Mouse (Mus musculus) Patski (cell line): Measurements from ENCODE around the gene Timp2. TPM values are rescaled to one million over a fixed set of nuclear protein-coding genes. Genes with fewer than 3 reads are reported as not detected.

Experiments used
- ATAC-seq: fragments of 100-300 bp; one replicate; pipeline ENCODE4 v1.8.0; 2021
- CTCF ChIA-PET: fragments of 350-600 bp; sonication (Branson Sonifier 250); formaldehyde crosslinking; loops from one replicate; lab custom pipeline; 2022; ENCODE audit warnings: inconsistent platforms; lab: Charles Lee
- POLR2A ChIA-PET: fragments of 350-600 bp; sonication (Branson Sonifier 250); formaldehyde crosslinking; loops from one replicate; lab custom pipeline; 2022; ENCODE audit warnings: antibody characterized with exemption, inconsistent platforms; lab: Charles Lee
- DNase-seq: peaks from one replicate; pipeline ENCODE4 v3.0.0-alpha.2; 2011; ENCODE audit warnings: low read depth, low spot score
- H3K27me3 ChIP-seq: fragments of 371-371 bp; one replicate; pipeline ENCODE4 v1.5.1; 2021
- CTCF ChIP-seq: fragments of 100-300 bp; IDR thresholded peaks from one replicate; pipeline ENCODE4 v1.5.1; 2021
- in situ Hi-C: fragments of 300-500 bp; cut with MboI; formaldehyde crosslinking; loops from 3 replicates; pipeline ENCODE4 v1.11.1; 2018; ENCODE audit warnings: low pct_unique_long_range_greater_than_20kb, mixed read lengths
- polyA plus RNA-seq: library from polyadenylated mRNA; unstranded; gene quantifications from one replicate; pipeline ENCODE4 v1.2.3, GENCODE M21; 2021

The Timp2 gene
- polyA plus RNA-seq, 1 experiment from 2014 or later, result 459 TPM

DNA sequence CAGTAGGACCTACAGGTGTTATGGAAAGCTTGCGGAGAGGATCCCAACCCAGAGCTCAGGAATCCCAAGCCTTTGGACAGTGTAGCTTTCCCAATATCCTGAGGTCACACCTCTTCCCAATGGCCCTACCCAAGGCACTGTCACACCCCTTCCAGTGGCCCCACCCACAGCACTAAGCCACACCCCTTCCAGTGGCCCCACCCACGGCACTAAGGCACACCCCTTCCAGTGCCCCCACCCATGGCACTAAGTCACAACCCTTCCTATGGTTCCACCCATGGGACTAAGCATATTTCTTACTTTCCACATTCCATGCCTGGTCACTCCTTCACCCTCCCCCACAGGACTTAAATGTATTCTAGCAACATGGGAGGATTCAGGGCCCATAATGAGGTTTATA is 56.7 kb downstream of the Timp2 start:
- TF ChIP-seq CTCF, result no peak
- ChIA-PET CTCF (no interaction called here), POLR2A (interaction anchor here (0.7 kb wide), 1 partner anchor 697 kb away, joined by 3 read pairs; no protein-coding TSS in a partner anchor)

DNA sequence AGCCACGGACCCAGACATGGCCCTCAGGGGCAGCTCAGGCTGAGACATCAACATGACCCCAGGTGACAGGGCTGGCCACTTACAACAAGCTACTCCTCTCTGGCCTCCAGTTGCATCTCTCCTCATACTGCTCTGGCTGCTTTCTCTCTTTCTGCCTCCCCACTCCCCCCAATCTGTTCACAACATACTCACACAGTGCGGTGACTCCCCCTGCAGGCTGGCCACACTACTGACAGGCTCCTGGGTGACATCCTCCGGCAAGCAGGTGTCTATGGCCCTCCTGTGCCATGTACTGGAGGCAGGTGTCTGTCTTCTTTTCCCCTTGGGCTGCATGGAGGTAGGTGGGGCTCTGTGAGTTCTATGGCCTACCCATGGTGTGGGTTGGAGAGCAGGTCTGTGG is 57.6 kb downstream of the Timp2 start:
- ChIA-PET POLR2A (no interaction called here), CTCF (no interaction called here)
- TF ChIP-seq CTCF, result no peak
- no peaks in the 10 kb centered on the region for H3K27me3 ChIP-seq
- ATAC-seq (no peak), DNase-seq (no peak)
- in situ Hi-C loops, result no loop called here

More for the DNA sequence above, 56.7 kb downstream of the Timp2 start:
- in situ Hi-C loops, result no loop called here
- H3K27me3 ChIP-seq, result no peaks in the 10 kb centered on the region
- no peak for DNase-seq
- no peak for ATAC-seq

DNA sequence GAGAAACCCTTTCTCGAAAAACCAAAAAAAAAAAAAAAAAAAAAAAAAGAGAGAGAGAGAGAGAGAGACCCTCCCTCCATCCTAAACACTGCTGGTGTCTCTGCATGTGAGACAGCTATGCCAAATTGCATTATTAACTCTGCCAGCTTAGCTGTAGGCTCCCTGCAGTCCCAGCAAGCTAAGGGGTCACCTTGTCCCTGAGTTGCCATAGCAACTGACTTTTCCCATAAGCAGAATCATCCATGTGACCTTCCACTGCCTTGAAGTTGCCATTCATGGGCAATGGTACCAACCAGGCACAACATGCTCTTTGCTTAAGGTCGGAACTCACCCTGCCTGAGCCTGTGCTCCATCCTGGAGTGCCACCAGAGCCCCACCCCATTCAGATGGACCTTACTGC is 60.5 kb downstream of the Timp2 start:
- TF ChIP-seq CTCF, result no peak
- H3K27me3 ChIP-seq, result no peaks in the 10 kb centered on the region
- in situ Hi-C loops, result no loop called here
- CTCF ChIA-PET, result no interaction called here
- POLR2A ChIA-PET, result no interaction called here
- no peak for DNase-seq
- no peak for ATAC-seq

DNA sequence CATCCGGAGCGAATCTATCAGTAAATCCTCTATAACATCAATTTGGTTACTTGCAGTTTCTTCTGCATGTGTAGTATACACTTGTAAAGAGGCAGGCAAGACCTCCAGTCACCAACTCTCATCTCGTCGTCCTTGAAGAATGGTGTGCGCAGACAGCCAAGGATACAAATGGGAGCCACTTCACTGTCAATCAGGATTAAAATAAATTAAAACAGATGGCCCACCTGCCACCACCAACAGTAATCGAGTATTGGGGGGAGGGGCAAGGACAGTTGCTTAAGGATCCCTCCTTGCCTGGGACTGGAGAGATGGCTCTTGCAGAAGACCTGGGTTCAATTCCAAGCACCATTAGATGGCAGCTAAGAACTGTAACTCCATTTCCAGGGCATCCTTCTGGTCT is 62.9 kb downstream of the Timp2 start:
- POLR2A ChIA-PET, result no interaction called here
- CTCF ChIA-PET, result no interaction called here
- DNase-seq, result no peak
- no peaks in the 10 kb centered on the region for H3K27me3 ChIP-seq
- in situ Hi-C loops, result no loop called here
- no peak for TF ChIP-seq CTCF
- no peak for ATAC-seq

DNA sequence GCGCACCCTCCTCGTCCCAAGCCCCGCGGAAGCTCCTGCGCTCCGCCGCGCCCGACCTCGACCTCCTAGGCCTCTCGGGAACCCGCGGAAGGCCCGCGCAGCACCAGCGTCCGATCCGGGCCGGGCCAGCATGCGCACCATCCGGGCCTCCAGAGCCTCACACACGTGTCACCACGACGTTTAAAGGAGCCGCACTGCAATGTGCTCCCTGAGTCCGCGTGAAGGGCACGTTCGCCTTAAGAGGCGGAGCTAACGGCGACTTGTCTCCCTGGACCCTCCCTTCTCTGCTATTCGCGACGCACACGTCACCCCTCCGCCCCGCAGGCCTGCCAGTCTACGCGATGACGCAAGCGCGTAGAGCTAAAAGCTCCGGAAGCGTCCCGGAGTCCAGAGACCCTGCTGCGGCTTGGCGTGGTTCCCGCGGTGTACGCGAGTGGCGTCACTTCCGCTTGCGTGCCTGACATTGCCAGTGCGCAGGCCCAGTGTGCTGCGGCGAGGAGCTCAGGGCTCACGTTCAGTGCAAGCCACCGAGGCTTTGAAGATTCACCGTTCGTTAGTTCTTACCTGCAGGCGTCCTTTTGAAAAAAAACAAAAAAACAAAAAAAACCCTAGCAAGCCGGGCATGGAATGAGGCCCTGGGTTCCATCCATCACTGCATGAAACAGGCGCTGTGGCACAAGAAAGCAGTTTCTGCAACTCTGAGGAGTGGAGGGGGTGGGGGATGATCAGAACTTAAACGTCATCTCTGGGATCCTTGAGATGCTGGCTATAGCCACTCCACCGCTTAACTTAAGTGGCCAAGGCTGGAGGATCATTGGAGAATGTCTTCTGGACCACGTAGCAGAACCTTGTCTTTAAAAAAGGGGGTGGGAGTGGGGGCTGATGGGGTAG is 65.3 kb downstream of the Timp2 start, which contains the start of gene Usp36:
Usp36 (minus strand) TSS at position 246 of the 891 bp plus-strand sequence.
- ChIA-PET CTCF (interaction anchor here (1.4 to 2.4 kb wide), 3 partner anchors 9 to 89 kb away, joined by 3 to 8 read pairs (median 5); no protein-coding TSS in a partner anchor), POLR2A (interaction anchor here (0.6 to 1.4 kb wide), 4 partner anchors 9 to 112 kb away, joined by 3 to 5 read pairs (median 3); partner anchors contain the start of genes Cyth1 and Lgals3bp)
- peak; percentile 91 for ATAC-seq
- DNase-seq, result peak; percentile 98
- H3K27me3 ChIP-seq, result no peaks in the 10 kb centered on the region
- in situ Hi-C loops, result no loop called here
- TF ChIP-seq CTCF, result no peak

DNA sequence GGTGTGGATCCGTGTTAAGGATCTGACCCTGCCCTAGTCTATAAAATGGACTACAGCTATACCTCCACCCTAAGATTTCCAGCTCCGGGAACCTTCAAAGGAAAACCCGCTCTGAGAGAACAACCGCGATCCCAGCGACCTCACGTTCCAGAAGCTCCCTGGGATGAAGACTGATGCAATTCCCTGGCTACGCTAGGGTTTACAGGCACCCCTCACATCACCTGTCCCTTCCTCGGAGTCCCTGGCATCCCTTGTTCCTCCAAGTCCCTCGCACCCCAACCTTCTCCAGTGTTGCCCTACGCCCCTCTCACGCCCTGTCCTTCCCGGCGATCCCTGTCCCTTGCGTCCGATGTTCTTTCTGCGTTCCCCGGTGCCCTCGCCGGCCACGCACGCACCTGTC is 66.0 kb downstream of the Timp2 start:
- CTCF ChIA-PET, result interaction anchor here (1.4 to 2.4 kb wide), 3 partner anchors 9 to 90 kb away, joined by 3 to 8 read pairs (median 5); no protein-coding TSS in a partner anchor
- in situ Hi-C loops, result no loop called here
- ATAC-seq (peak; percentile 23), DNase-seq (no peak)
- TF ChIP-seq CTCF, result no peak
- H3K27me3 ChIP-seq, result no peaks in the 10 kb centered on the region
- POLR2A ChIA-PET, result interaction anchor here (0.6 to 1.4 kb wide), 4 partner anchors 8 to 112 kb away, joined by 3 to 5 read pairs (median 3); partner anchors contain the start of genes Cyth1 and Lgals3bp

DNA sequence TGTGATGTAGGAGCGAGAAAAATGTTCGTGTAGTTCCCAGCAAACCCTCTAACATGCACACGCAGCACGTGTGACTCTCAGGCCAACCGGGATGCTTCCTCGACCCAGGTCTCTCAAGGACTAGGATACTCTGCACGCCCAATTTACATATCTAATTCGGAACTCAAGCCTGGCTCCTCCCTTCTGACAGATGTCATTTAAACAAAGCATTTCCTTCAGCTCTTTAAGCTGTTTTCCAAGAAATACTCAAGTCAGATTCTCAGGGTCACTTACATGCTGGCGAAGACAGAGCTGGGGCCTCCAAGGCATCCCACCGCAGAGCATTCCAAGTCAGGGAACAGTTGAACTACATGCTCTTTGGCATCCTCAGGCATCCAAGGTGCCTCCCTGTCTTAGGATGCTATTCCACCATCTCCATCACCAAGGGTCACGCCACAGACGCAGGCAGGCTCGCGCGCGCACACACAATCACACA is 66.5 kb downstream of the Timp2 start:
- in situ Hi-C loops, result no loop called here
- TF ChIP-seq CTCF, result no peak
- ChIA-PET POLR2A (interaction anchor here (0.9 to 1.1 kb wide), 3 partner anchors 9 to 76 kb away, joined by 3 to 6 read pairs (median 5); partner anchors contain the start of gene Cyth1), CTCF (no interaction called here)
- no peak for DNase-seq
- H3K27me3 ChIP-seq, result no peaks in the 10 kb centered on the region
- ATAC-seq, result no peak

DNA sequence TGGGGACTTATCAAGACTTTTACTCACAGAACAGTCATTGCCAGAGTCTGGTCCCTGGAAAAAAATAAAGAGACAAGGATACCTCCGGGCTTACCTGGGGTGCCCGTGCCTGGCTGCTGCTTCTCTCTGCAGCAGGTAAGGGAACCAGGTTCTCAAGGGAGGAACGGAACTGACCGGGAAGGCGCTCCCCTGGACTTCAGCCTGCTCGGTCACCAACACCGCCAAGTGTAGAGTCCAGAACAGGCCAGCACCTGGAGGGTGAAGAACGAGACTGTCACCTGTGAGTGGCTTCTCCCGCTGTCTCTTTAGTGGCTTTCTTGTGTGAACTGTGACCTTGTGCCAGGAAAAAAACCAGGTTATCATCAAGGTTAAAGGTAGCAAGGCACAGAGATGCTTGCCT is 68.0 kb downstream of the Timp2 start:
- in situ Hi-C loops, result no loop called here
- ChIA-PET CTCF (no interaction called here), POLR2A (interaction anchor here (1.0 kb wide), 1 partner anchor 10 kb away, joined by 3 read pairs; no protein-coding TSS in a partner anchor)
- DNase-seq, result no peak
- no peak for TF ChIP-seq CTCF
- H3K27me3 ChIP-seq, result no peaks in the 10 kb centered on the region
- ATAC-seq, result no peak

DNA sequence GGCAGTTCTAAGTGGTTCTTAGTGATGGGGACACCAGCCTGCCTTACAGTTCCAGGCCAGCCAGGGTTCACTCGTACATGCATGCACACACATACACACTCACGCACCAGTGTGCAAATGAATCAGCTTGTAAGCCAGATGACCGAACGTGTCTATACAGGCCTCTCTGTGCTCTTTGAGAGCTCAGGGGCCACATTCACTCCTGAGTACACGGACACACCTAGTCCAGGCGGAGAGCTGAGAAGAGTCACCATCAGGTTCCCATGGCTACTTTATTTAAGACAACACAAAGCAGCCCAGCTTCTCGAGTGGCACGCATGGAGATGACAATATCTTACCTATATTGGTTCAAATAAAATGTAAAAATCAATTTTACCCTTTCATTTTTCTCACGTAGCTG is 69.1 kb downstream of the Timp2 start:
- in situ Hi-C loops, result no loop called here
- no peak for ATAC-seq
- ChIA-PET POLR2A (interaction anchor here (1.5 kb wide), 1 partner anchor 15 kb away, joined by 3 read pairs; no protein-coding TSS in a partner anchor), CTCF (no interaction called here)
- H3K27me3 ChIP-seq, result no peaks in the 10 kb centered on the region
- TF ChIP-seq CTCF, result no peak
- no peak for DNase-seq

DNA sequence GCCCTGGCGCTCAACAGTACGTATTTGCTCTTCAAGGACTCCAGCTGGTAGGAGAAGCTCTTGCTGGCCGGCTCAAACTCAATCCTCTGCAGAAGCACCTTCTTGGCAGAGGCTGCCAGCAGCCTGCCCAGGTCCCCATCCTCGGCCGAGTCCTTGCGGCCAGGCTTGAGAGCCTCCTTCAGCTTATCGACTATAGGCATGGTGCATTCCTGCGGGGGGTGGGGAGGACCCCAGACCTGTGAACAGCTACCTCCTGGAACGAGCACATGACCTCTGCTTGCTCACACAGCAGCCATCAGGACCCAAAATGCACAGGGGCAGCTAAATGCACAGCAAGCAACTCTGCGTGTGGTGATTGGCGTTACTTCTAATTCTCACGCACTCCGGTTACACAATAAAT is 69.7 kb downstream of the Timp2 start:
- ATAC-seq, result no peak

More for the DNA sequence above, 69.7 kb downstream of the Timp2 start:
- no peak for TF ChIP-seq CTCF
- no peak for DNase-seq
- in situ Hi-C loops, result no loop called here
- POLR2A ChIA-PET, result interaction anchor here (1.5 kb wide), 1 partner anchor 14 kb away, joined by 3 read pairs; no protein-coding TSS in a partner anchor
- H3K27me3 ChIP-seq, result no peaks in the 10 kb centered on the region
- CTCF ChIA-PET, result no interaction called here
